In genomic region chr11:103141101-103141943, GRCm38 (mm10) we compare ENCODE assay signal across 8 mouse cellular contexts. TPM values are rescaled to one million over a fixed set of nuclear protein-coding genes. Genes with fewer than 3 reads are reported as not detected.
A peak's percentile ranks its signal among the peaks of the same experiment; 100 is the strongest.
DNase-seq lines count a peak whose midpoint lies in the region; ATAC-seq lines count a peak whose summit lies in the region.

No protein-coding gene starts in this region.

- H3K4me1 ChIP-seq in neural tube, embryonic 13.5 days (replicated peaks): peaks cover 40% of the 10 kb centered on the region
- H3K4me1 ChIP-seq in forebrain, embryonic 14.5 days (ENCODE audit: control insufficient read depth, insufficient read depth, low read length): peaks cover 9% of the 10 kb centered on the region
- peaks cover 34% of the 10 kb centered on the region for H3K4me1 ChIP-seq in limb, embryonic 13.5 days
- peaks cover 22% of the 10 kb centered on the region for H3K4me1 ChIP-seq in midbrain, embryonic 15.5 days

- H3K4me2 ChIP-seq in neural tube, embryonic 13.5 days: no peak overlapping the region
- H3K4me2 ChIP-seq in forebrain, embryonic 14.5 days (ENCODE audit: low read length): peak overlapping the region; percentile 51; the same call in 1 of the 2 replicates
- H3K4me2 ChIP-seq in limb, embryonic 13.5 days (replicated peaks): peak overlapping the region; percentile 56; the same call in 1 of the 2 replicates
- H3K4me2 ChIP-seq in midbrain, embryonic 15.5 days: no peak overlapping the region

- ATAC-seq in neural tube, embryonic 13.5 days (ENCODE audit: low read depth): no peak
- no peak for ATAC-seq in forebrain, embryonic 14.5 days
- no peak for ATAC-seq in limb, embryonic 13.5 days (ENCODE audit: low FRiP score, low read depth)
- no peak for ATAC-seq in midbrain, embryonic 15.5 days (replicated peaks)

- no peak overlapping the region for H3K4me3 ChIP-seq in neural tube, embryonic 13.5 days
- H3K4me3 ChIP-seq in forebrain, embryonic 14.5 days (ENCODE audit: low read depth, low read length): no peak overlapping the region
- H3K4me3 ChIP-seq in limb, embryonic 13.5 days: no peak overlapping the region
- no peak overlapping the region for H3K4me3 ChIP-seq in midbrain, embryonic 15.5 days

- 40% methylated on average over 9 of the region's 11 CpGs for WGBS in neural tube, embryonic 13.5 days
- WGBS in forebrain, embryonic 14.5 days: 43% methylated on average over 10 of the region's 11 CpGs
- 27% methylated on average over 9 of the region's 11 CpGs for WGBS in limb, embryonic 13.5 days
- WGBS in midbrain, embryonic 15.5 days: 39% methylated on average over 10 of the region's 11 CpGs

- H3K27ac ChIP-seq in neural tube, embryonic 13.5 days (replicated peaks): peak overlapping the region; percentile 90
- H3K27ac ChIP-seq in forebrain, embryonic 14.5 days (ENCODE audit: low read depth, low read length): peak overlapping the region; percentile 92; the same call in 1 of the 2 replicates
- H3K27ac ChIP-seq in limb, embryonic 13.5 days: peak overlapping the region; percentile 83
- H3K27ac ChIP-seq in midbrain, embryonic 15.5 days: peak overlapping the region; percentile 93

- H3K9ac ChIP-seq in neural tube, embryonic 13.5 days: peak overlapping the region; percentile 43
- H3K9ac ChIP-seq in forebrain, embryonic 14.5 days (ENCODE audit: low read length): peak overlapping the region; percentile 32; the same call in 1 of the 2 replicates
- H3K9ac ChIP-seq in limb, embryonic 13.5 days: peak overlapping the region; percentile 39
- H3K9ac ChIP-seq in midbrain, embryonic 15.5 days: no peak overlapping the region; the same call in 1 of the 2 replicates

- DNase-seq in neural tube, embryonic 10.5 days (ENCODE audit: extremely low spot score, low spot score): no peak
- no peak for DNase-seq in forebrain, embryonic 14.5 days (ENCODE audit: low spot score)
- peak; percentile 80 for DNase-seq in heart, postnatal 4 days
- no peak for DNase-seq in spleen, adult 18-20 months
- DNase-seq in cerebellum, postnatal 36 days: no peak

- H3K27me3 ChIP-seq in neural tube, embryonic 13.5 days: no peaks in the 10 kb centered on the region
- no peaks in the 10 kb centered on the region for H3K27me3 ChIP-seq in forebrain, embryonic 14.5 days (replicated peaks; ENCODE audit: control insufficient read depth, insufficient read depth, low read length)
- H3K27me3 ChIP-seq in limb, embryonic 13.5 days: no peaks in the 10 kb centered on the region
- no peaks in the 10 kb centered on the region for H3K27me3 ChIP-seq in midbrain, embryonic 15.5 days (replicated peaks)

- H3K9me3 ChIP-seq in neural tube, embryonic 13.5 days: no peaks in the 10 kb centered on the region
- H3K9me3 ChIP-seq in forebrain, embryonic 14.5 days (replicated peaks; ENCODE audit: control insufficient read depth, low read length): no peaks in the 10 kb centered on the region
- H3K9me3 ChIP-seq in limb, embryonic 13.5 days: no peaks in the 10 kb centered on the region
- no peaks in the 10 kb centered on the region for H3K9me3 ChIP-seq in midbrain, embryonic 15.5 days

- peaks cover 23% of the 10 kb centered on the region for H3K36me3 ChIP-seq in neural tube, embryonic 13.5 days
- H3K36me3 ChIP-seq in forebrain, embryonic 14.5 days (ENCODE audit: control insufficient read depth, insufficient read depth, low read length): peaks cover 13% of the 10 kb centered on the region; the same call in 1 of the 2 replicates
- peaks cover 21% of the 10 kb centered on the region for H3K36me3 ChIP-seq in limb, embryonic 13.5 days
- H3K36me3 ChIP-seq in midbrain, embryonic 15.5 days (replicated peaks): peaks cover 8% of the 10 kb centered on the region; the same call in 1 of the 2 replicates

RNA-seq across cellular contexts. Expression of gene Hexim2, which starts 9.1 kb away (rescaled TPM):
- 17.3 and 17.6 TPM in 2 replicates for polyA plus RNA-seq in neural tube, embryonic 13.5 days (2015; fragmentation: Nextera tagmentation; extraction: Ambion mirVana)
- polyA plus RNA-seq in forebrain, embryonic 14.5 days (2014; fragmentation: Nextera tagmentation; extraction: Ambion mirVana): 9.6 and 13.4 TPM in 2 replicates
- 1 to 10 TPM; 4.2 to 4.8 TPM for total RNA-seq in heart, postnatal 4 days (2021)
- polyA plus RNA-seq in limb, embryonic 13.5 days (2015; fragmentation: Nextera tagmentation; extraction: Ambion mirVana): 12.8 and 13.8 TPM in 2 replicates
- 27.2 and 33.4 TPM in 2 replicates for polyA plus RNA-seq in midbrain, embryonic 15.5 days (2015; fragmentation: Nextera tagmentation; extraction: Ambion mirVana)

RNA-seq across cellular contexts. Expression of gene Hexim1, which starts 25.3 kb away (rescaled TPM):
- polyA plus RNA-seq in neural tube, embryonic 13.5 days (2015; fragmentation: Nextera tagmentation; extraction: Ambion mirVana): 3.6 and 3.9 TPM in 2 replicates
- 4.8 and 5.4 TPM in 2 replicates for polyA plus RNA-seq in forebrain, embryonic 14.5 days (2014; fragmentation: Nextera tagmentation; extraction: Ambion mirVana)
- 10 to 100 TPM; 14.8 to 15.7 TPM for total RNA-seq in heart, postnatal 4 days (2021)
- 5.1 and 5.6 TPM in 2 replicates for polyA plus RNA-seq in limb, embryonic 13.5 days (2015; fragmentation: Nextera tagmentation; extraction: Ambion mirVana)
- 3.1 and 3.7 TPM in 2 replicates for polyA plus RNA-seq in midbrain, embryonic 15.5 days (2015; fragmentation: Nextera tagmentation; extraction: Ambion mirVana)

RNA-seq across cellular contexts. Expression of gene Fmnl1, which starts 29.6 kb away (rescaled TPM):
- 3.0 and 4.2 TPM in 2 replicates for polyA plus RNA-seq in neural tube, embryonic 13.5 days (2015; fragmentation: Nextera tagmentation; extraction: Ambion mirVana)
- polyA plus RNA-seq in forebrain, embryonic 14.5 days (2014; fragmentation: Nextera tagmentation; extraction: Ambion mirVana): 1.2 and 3.2 TPM in 2 replicates
- total RNA-seq in heart, postnatal 4 days (2021): 1 to 10 TPM; 7.4 to 8.6 TPM
- 1.1 and 1.2 TPM in 2 replicates for polyA plus RNA-seq in limb, embryonic 13.5 days (2015; fragmentation: Nextera tagmentation; extraction: Ambion mirVana)
- polyA plus RNA-seq in midbrain, embryonic 15.5 days (2015; fragmentation: Nextera tagmentation; extraction: Ambion mirVana): 7.0 and 7.5 TPM in 2 replicates

RNA-seq across cellular contexts. Expression of gene Acbd4, which starts 39.8 kb away (rescaled TPM):
- polyA plus RNA-seq in neural tube, embryonic 13.5 days (2015; fragmentation: Nextera tagmentation; extraction: Ambion mirVana): 8.5 and 9.9 TPM in 2 replicates
- polyA plus RNA-seq in forebrain, embryonic 14.5 days (2014; fragmentation: Nextera tagmentation; extraction: Ambion mirVana): 10.4 and 11.8 TPM in 2 replicates
- total RNA-seq in heart, postnatal 4 days (2021): 10 to 100 TPM; 25.9 to 29.2 TPM
- polyA plus RNA-seq in limb, embryonic 13.5 days (2015; fragmentation: Nextera tagmentation; extraction: Ambion mirVana): 14.4 and 17.2 TPM in 2 replicates
- 9.7 and 11.1 TPM in 2 replicates for polyA plus RNA-seq in midbrain, embryonic 15.5 days (2015; fragmentation: Nextera tagmentation; extraction: Ambion mirVana)

RNA-seq across cellular contexts. Expression of gene Plcd3, which starts 39.9 kb away (rescaled TPM):
- polyA plus RNA-seq in neural tube, embryonic 13.5 days (2015; fragmentation: Nextera tagmentation; extraction: Ambion mirVana): 0.98 and 1.6 TPM in 2 replicates
- polyA plus RNA-seq in forebrain, embryonic 14.5 days (2014; fragmentation: Nextera tagmentation; extraction: Ambion mirVana): 1.1 and 1.4 TPM in 2 replicates
- total RNA-seq in heart, postnatal 4 days (2021): 10 to 100 TPM; 28.0 to 34.8 TPM
- polyA plus RNA-seq in limb, embryonic 13.5 days (2015; fragmentation: Nextera tagmentation; extraction: Ambion mirVana): 4.8 and 5.1 TPM in 2 replicates
- 3.0 and 3.8 TPM in 2 replicates for polyA plus RNA-seq in midbrain, embryonic 15.5 days (2015; fragmentation: Nextera tagmentation; extraction: Ambion mirVana)

Comparison
In these comparisons a context has a peak if more than half of its experiments do, and no peak if none do; other contexts are left out.
1. H3K4me2 ChIP-seq: peak in forebrain, embryonic 14.5 days (single experiment) and limb, embryonic 13.5 days (single experiment); none in neural tube, embryonic 13.5 days (single experiment) and midbrain, embryonic 15.5 days (single experiment).
2. Peak in every context shown above with its lines, with median percentiles within 50 percentile points of each other: H3K27ac ChIP-seq.